Mouse (Mus musculus) left cerebral cortex, adult 6 months (tissue): Measurements from ENCODE around the gene Gas8. TPM values are rescaled to one million over a fixed set of nuclear protein-coding genes. Genes with fewer than 3 reads are reported as not detected.

Source experiments
- long read RNA-seq, 2 experiments: library from polyadenylated mRNA; unstranded; transcript quantifications; one replicate each; pipeline ENCODE4 v2.0.0; 2019 to 2020
- polyA plus RNA-seq: library from polyadenylated mRNA; unstranded; fragments of <200 nt; fragmentation: Nextera tagmentation; gene quantifications from 2 replicates; pipeline ENCODE4 v1.2.3, GENCODE M21; 2021

The Gas8 gene
- polyA plus RNA-seq, result 13.1 and 14.4 TPM in 2 replicates
- long read RNA-seq, experiment 1, transcript Gas8-201 (11 exons, 1,681 nt), result major isoform, 42 of 50 reads
- long read RNA-seq, experiment 1, partial matches to known transcripts, result 2 of 50 reads
- long read RNA-seq, experiment 1, other reads (novel, unspliced or antisense), result 6 of 50 reads
- long read RNA-seq, experiment 2, transcript Gas8-201 (11 exons, 1,681 nt), result major isoform, 16 of 21 reads
- long read RNA-seq, experiment 2, partial matches to known transcripts, result 1 of 21 reads
- long read RNA-seq, experiment 2, other reads (novel, unspliced or antisense), result 4 of 21 reads

DNA sequence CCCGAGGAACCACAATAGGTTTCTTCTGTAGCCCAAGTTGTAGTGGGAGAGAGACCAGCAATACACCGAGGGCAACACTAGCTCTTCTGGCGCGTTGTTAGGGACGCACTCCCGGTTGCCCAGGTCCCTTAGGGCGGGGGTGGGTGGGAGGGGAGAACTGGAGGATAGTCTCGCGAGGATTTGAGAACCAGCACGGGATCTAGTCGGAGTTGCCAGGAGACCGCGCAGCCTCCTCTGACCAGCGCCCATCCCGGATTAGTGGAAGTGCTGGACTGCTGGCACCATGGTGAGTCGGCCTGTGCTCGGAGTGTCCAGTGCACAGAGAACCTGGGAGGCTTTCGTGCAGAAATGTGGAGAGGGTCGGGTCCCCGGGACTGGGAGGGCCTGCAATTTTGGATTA is at the start of gene Gas8:
Gene Gas8 (plus strand): TSS at position 168 of the 400 bp plus-strand sequence.

GRCm38 (mm10) chr8:123477737-123478258 is 40.8 kb upstream of the Gas8 start, which contains the start of gene Afg3l1:
Gene Afg3l1 (plus strand): TSS chr8:123477903.

DNA sequence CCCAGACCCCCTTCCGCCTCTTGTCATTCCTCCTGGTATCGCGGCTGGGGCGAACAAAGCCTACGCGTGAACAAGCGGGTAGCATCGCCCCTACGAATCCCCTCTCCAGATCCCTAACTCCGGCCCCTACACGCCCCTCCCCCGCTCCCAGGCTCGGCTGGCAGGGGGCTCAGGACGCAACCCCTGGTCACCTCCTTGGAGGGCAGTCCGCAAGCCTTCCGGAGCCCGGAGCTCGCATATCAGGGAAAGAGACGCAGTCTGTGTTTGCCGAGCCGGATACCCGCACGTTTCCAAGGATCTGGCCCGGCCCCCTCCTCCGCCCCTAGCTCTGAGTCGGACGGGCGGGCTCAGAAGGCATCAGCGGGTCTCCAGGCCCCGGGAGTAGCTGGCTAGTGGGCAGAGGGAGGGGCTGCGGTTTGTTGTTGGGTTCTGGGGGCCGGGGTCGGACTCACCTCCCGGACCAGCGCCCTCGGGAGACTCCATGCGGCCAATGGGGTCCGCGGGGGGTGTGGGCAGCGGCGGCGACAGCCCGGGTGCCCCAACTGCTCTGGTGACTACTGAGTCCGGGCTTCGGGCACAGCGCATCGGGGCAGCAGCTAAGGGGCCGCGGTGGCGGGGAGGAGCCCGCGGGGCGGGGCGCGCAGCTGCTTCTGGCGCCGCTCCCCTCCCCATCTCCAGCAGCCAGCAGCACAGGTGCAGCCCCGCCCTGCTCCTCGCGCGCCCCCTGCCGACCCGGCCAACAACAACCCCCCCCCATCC is 3.7 kb upstream of the Gas8 start, which contains the start of gene Dbndd1:
Gene Dbndd1 (minus strand): TSS at position 683 of the 759 bp plus-strand sequence.

Other genes with a start within 250 kb of the Gas8 start
- gene Fanca, start 200.3 kb upstream of the Gas8 start, polyA plus RNA-seq, result 0.33 and 1.2 TPM in 2 replicates
- gene Spire2, start 186.1 kb upstream of the Gas8 start, polyA plus RNA-seq, result 2.1 and 13.2 TPM in 2 replicates
- gene Tcf25, start 145.1 kb upstream of the Gas8 start, polyA plus RNA-seq, result 382 and 422 TPM in 2 replicates
- gene Mc1r, start 111.7 kb upstream of the Gas8 start, polyA plus RNA-seq, result 0.04 TPM in 1 of 2 replicates, not detected in the other
- 469 and 502 TPM in 2 replicates for gene Tubb3, start 107.4 kb upstream of the Gas8 start, polyA plus RNA-seq
- 12.6 and 13.2 TPM in 2 replicates for gene Def8, start 95.3 kb upstream of the Gas8 start, polyA plus RNA-seq
- 9.2 TPM in 2 replicates for gene Afg3l1, start 40.9 kb upstream of the Gas8 start, polyA plus RNA-seq
- 22.2 and 23.9 TPM in 2 replicates for gene Dbndd1, start 3.4 kb upstream of the Gas8 start, polyA plus RNA-seq
- 3.6 and 5.7 TPM in 2 replicates for gene Rhou, start 135.1 kb downstream of the Gas8 start, polyA plus RNA-seq